Mouse (Mus musculus) forebrain, embryonic 16.5 days (tissue): ENCODE measurements around the gene Ppp2r2d. TPM values are rescaled to one million over a fixed set of nuclear protein-coding genes. Genes with fewer than 3 reads are reported as not detected.

Source experiments
- ATAC-seq: fragments of 200-750 bp; cut with Nextera tagmentation; 2 replicates; pipeline ENCODE4 v1.8.0; 2017; ENCODE audit warnings: mild to moderate bottlenecking, moderate library complexity
- H3K27ac ChIP-seq: fragments of 300-500 bp; sonication (generic); 2 replicates; pipeline ENCODE4 v1.5.1; 2014; ENCODE audit warnings: low read length, control low read depth
- H3K27me3 ChIP-seq: fragments of 300-500 bp; sonication (generic); replicated peaks from 2 replicates; pipeline ENCODE4 v1.6.1; 2014; ENCODE audit warnings: low read length; ENCODE audit not compliant: control insufficient read depth, insufficient read depth
- H3K36me3 ChIP-seq: fragments of 300-500 bp; sonication (generic); 2 replicates; pipeline ENCODE4 v1.6.1; 2014; ENCODE audit not compliant: control insufficient read depth, insufficient read depth
- H3K4me1 ChIP-seq: fragments of 300-500 bp; sonication (generic); replicated peaks from 2 replicates; pipeline ENCODE4 v1.6.1; 2014; ENCODE audit warnings: low read length; ENCODE audit not compliant: control insufficient read depth, insufficient read depth
- H3K4me2 ChIP-seq: fragments of 300-500 bp; sonication (generic); 2 replicates; pipeline ENCODE4 v1.6.1; 2014; ENCODE audit warnings: mild to moderate bottlenecking, low read length, control low read depth
- H3K4me3 ChIP-seq: fragments of 300-500 bp; sonication (generic); replicated peaks from 2 replicates; pipeline ENCODE4 v1.5.1; 2014; ENCODE audit warnings: mild to moderate bottlenecking, low read length, control low read depth
- H3K9ac ChIP-seq: fragments of 300-500 bp; sonication (generic); replicated peaks from 2 replicates; pipeline ENCODE4 v1.6.1; 2014; ENCODE audit warnings: low read depth, low read length, control low read depth
- H3K9me3 ChIP-seq: fragments of 300-500 bp; sonication (generic); 2 replicates; pipeline ENCODE4 v1.6.1; 2016; ENCODE audit warnings: low read length; ENCODE audit not compliant: control insufficient read depth
- WGBS: fragments of 180-500 bp; shearing (Covaris S2); extraction: QIAGEN DNeasy Blood & Tissue Kit; methylation state at CpG from one replicate; pipeline ENCODE4 v1.1.7; 2014; 5-methylcytosine and 5-hydroxymethylcytosine counted together
- polyA plus RNA-seq: library from polyadenylated mRNA; unstranded; fragments of >200 nt; fragmentation: Nextera tagmentation; extraction: Ambion mirVana; gene quantifications from 2 replicates; pipeline ENCODE4 v1.2.1, GENCODE M21; 2015

Gene Ppp2r2d
- polyA plus RNA-seq, 1 experiment from 2014 or later = 73.0 TPM

- Histone ChIP-seq H3K4me1 (peaks cover 35% of the 10 kb centered on the region), H3K9ac (no peak overlapping the region), H3K9me3 (no peaks in the 10 kb centered on the region), H3K36me3 (peaks cover 7% of the 10 kb centered on the region), H3K4me3 (no peak overlapping the region), H3K27ac (no peak overlapping the region), H3K4me2 (no peak overlapping the region), H3K27me3 (no peaks in the 10 kb centered on the region)
- WGBS = 54% methylated on average over 4 of the region's 4 CpGs
- peak; percentile 30; the same call in 1 of the 2 replicates for ATAC-seq
Measured at GRCm38 (mm10) chr7:138840594-138841021, 5.3 kb upstream of the Ppp2r2d start.

- Histone ChIP-seq H3K9me3 (no peaks in the 10 kb centered on the region), H3K27ac (peak overlapping the region; percentile 7; the same call in 1 of the 2 replicates), H3K4me3 (no peak overlapping the region), H3K9ac (no peak overlapping the region), H3K4me2 (no peak overlapping the region), H3K4me1 (peaks cover 35% of the 10 kb centered on the region), H3K27me3 (no peaks in the 10 kb centered on the region), H3K36me3 (0 out of 2 replicates have a peak, but pooled peaks cover under 1% of the 10 kb centered on the region)
- ATAC-seq = no peak
- 90% methylated on average over 2 of the region's 3 CpGs for WGBS
Measured at GRCm38 (mm10) chr7:138841436-138842151, 4.3 kb upstream of the Ppp2r2d start.

GRCm38 (mm10) chr7:138843421-138843820, 2.5 kb upstream of the Ppp2r2d start:
- no peak for ATAC-seq
- peaks cover 50% of the 10 kb centered on the region for H3K4me1 ChIP-seq
- H3K9me3 ChIP-seq = no peaks in the 10 kb centered on the region
- WGBS = 87% methylated on average over 4 of the region's 4 CpGs
- no peaks in the 10 kb centered on the region for H3K27me3 ChIP-seq
- H3K4me2 ChIP-seq = peak overlapping the region; percentile 31
- H3K27ac ChIP-seq = no peak overlapping the region
- H3K4me3 ChIP-seq = no peak overlapping the region
- H3K9ac ChIP-seq = no peak overlapping the region
- H3K36me3 ChIP-seq = no peaks in the 10 kb centered on the region

GRCm38 (mm10) chr7:138845111-138845510, 768 bp upstream of the Ppp2r2d start:
- peak overlapping the region; percentile 89 for H3K27ac ChIP-seq
- H3K36me3 ChIP-seq = no peaks in the 10 kb centered on the region
- ATAC-seq = no peak
- H3K27me3 ChIP-seq = no peaks in the 10 kb centered on the region
- H3K4me3 ChIP-seq = peak overlapping the region; percentile 90
- peaks cover 58% of the 10 kb centered on the region for H3K4me1 ChIP-seq
- peak overlapping the region; percentile 20; the same call in 1 of the 2 replicates for H3K9ac ChIP-seq
- H3K4me2 ChIP-seq = peak overlapping the region; percentile 62
- H3K9me3 ChIP-seq = no peaks in the 10 kb centered on the region
- WGBS = 43% methylated on average over 8 of the region's 8 CpGs

- H3K4me3 ChIP-seq = peak overlapping the region; percentile 90
- H3K4me2 ChIP-seq = peak overlapping the region; percentile 92
- no peaks in the 10 kb centered on the region for H3K9me3 ChIP-seq
- H3K27ac ChIP-seq = peak overlapping the region; percentile 89
- no peaks in the 10 kb centered on the region for H3K36me3 ChIP-seq
- peak overlapping the region; percentile 96 for H3K9ac ChIP-seq
- peaks cover 58% of the 10 kb centered on the region for H3K4me1 ChIP-seq
- no peaks in the 10 kb centered on the region for H3K27me3 ChIP-seq
- under 1% methylated on average over 34 of the region's 61 CpGs for WGBS
- ATAC-seq = peak; percentile 76
Measured at GRCm38 (mm10) chr7:138846502-138846991, 668 bp downstream of the Ppp2r2d start.

GRCm38 (mm10) chr7:138847316-138848027, 1.6 kb downstream of the Ppp2r2d start:
- H3K9me3 ChIP-seq = no peaks in the 10 kb centered on the region
- peaks cover 57% of the 10 kb centered on the region for H3K4me1 ChIP-seq
- peaks cover 4% of the 10 kb centered on the region; the same call in 1 of the 2 replicates for H3K36me3 ChIP-seq
- peak overlapping the region; percentile 92 for H3K4me2 ChIP-seq
- peak overlapping the region; percentile 90 for H3K4me3 ChIP-seq
- peak overlapping the region; percentile 96 for H3K9ac ChIP-seq
- H3K27ac ChIP-seq = no peak overlapping the region
- H3K27me3 ChIP-seq = no peaks in the 10 kb centered on the region
- 45% methylated on average over 13 of the region's 13 CpGs for WGBS
- no peak for ATAC-seq

GRCm38 (mm10) chr7:138848028-138848920, 2.4 kb downstream of the Ppp2r2d start:
- Histone ChIP-seq H3K4me1 (peaks cover 49% of the 10 kb centered on the region), H3K27ac (no peak overlapping the region), H3K9me3 (no peaks in the 10 kb centered on the region), H3K27me3 (no peaks in the 10 kb centered on the region), H3K4me3 (no peak overlapping the region; the same call in 1 of the 2 replicates), H3K4me2 (peak overlapping the region; percentile 92), H3K36me3 (peaks cover 10% of the 10 kb centered on the region; the same call in 1 of the 2 replicates), H3K9ac (no peak overlapping the region)
- 74% methylated on average over 7 of the region's 7 CpGs for WGBS
- no peak for ATAC-seq

GRCm38 (mm10) chr7:138850083-138850482, 4.2 kb downstream of the Ppp2r2d start:
- no peak overlapping the region for H3K4me2 ChIP-seq
- ATAC-seq = no peak
- no peak overlapping the region for H3K27ac ChIP-seq
- H3K4me1 ChIP-seq = peaks cover 31% of the 10 kb centered on the region
- peaks cover 12% of the 10 kb centered on the region; the same call in 1 of the 2 replicates for H3K36me3 ChIP-seq
- no peak overlapping the region for H3K9ac ChIP-seq
- no peaks in the 10 kb centered on the region for H3K27me3 ChIP-seq
- no peak overlapping the region for H3K4me3 ChIP-seq
- H3K9me3 ChIP-seq = no peaks in the 10 kb centered on the region
